Mouse (Mus musculus): ENCODE results near the gene Marc2. TPM values are rescaled to one million over a fixed set of nuclear protein-coding genes. Genes with fewer than 3 reads are reported as not detected.

The Marc2 gene
- polyA plus RNA-seq, 1 experiment, result 56.9 TPM

DNA sequence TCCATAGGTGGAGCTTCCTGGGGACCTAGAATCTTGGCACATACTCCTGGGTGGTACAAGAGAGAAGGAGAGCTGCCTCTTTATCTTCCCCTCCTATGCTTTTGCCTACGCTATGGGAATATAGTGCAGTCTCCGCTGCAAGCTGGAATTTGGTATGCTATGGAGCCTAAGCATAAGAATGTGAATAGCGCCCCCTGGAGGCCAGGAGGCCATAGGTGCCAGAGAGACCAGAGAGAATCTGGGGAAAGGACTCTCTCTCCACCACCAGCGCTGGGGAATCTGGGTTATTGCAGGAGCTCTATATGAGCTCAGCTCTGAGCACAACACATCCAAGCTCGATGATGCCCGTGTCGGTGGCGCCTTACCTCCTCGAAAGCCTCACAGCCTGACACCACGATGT is 14.0 kb downstream of the Marc2 start:
- no peaks in the 10 kb centered on the region for H3K79me2 ChIP-seq (ENCODE audit: control insufficient read depth, insufficient read depth)
- H3K36me3 ChIP-seq (ENCODE audit: control insufficient read depth, insufficient read depth), result peaks cover 17% of the 10 kb centered on the region
- no peak overlapping the region for H3K4me3 ChIP-seq (ENCODE audit: insufficient read depth, poor library complexity, severe bottlenecking)
- H3K79me3 ChIP-seq (ENCODE audit: low read depth), result no peaks in the 10 kb centered on the region
- no peak overlapping the region for H3ac ChIP-seq (ENCODE audit: control insufficient read depth, insufficient read length, low read depth)
- H3K27me3 ChIP-seq (ENCODE audit: control insufficient read depth, insufficient read depth, insufficient read length), result no peaks in the 10 kb centered on the region
- TF ChIP-seq MYOG (IDR thresholded peaks at IDR 0.05; ENCODE audit: control insufficient read depth, extremely low read depth, insufficient read length) (no peak), MYOD1 (IDR thresholded peaks at IDR 0.05; ENCODE audit: control insufficient read depth, insufficient read length, low read depth) (no peak), CTCF (IDR thresholded peaks at IDR 0.05; ENCODE audit: control insufficient read depth, insufficient read depth, insufficient read length) (no peak)

DNA sequence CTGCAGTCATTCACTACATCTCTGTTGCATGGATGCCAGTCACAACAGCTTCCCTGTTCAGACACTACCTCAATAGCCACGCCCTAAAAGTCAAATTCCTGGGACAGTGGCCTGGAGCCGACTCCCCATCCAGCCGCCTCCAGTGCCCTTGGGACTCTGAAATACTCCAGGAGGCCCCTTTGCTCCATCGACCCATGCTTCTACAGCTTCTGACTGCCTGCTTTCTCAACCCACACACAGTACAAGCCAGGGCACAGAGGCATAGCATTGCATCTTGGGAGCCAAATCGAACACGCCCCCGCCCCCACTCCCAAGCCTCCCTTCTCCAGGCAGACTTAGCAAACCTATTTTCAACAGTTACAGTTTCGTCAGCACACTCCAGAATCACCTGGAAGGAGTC is 16.4 kb downstream of the Marc2 start:
- H3K79me2 ChIP-seq (ENCODE audit: control insufficient read depth, insufficient read depth), result no peaks in the 10 kb centered on the region
- H3ac ChIP-seq (ENCODE audit: control insufficient read depth, insufficient read length, low read depth), result no peak overlapping the region
- H3K36me3 ChIP-seq (ENCODE audit: control insufficient read depth, insufficient read depth), result peaks cover 17% of the 10 kb centered on the region
- H3K27me3 ChIP-seq (ENCODE audit: control insufficient read depth, insufficient read depth, insufficient read length), result no peaks in the 10 kb centered on the region
- no peak overlapping the region for H3K4me3 ChIP-seq (ENCODE audit: insufficient read depth, poor library complexity, severe bottlenecking)
- H3K79me3 ChIP-seq (ENCODE audit: low read depth), result no peaks in the 10 kb centered on the region
- TF ChIP-seq CTCF (IDR thresholded peaks at IDR 0.05; ENCODE audit: control insufficient read depth, insufficient read depth, insufficient read length), result no peak
- no peak for TF ChIP-seq FOSL1 (IDR thresholded peaks at IDR 0.05; ENCODE audit: insufficient read depth, low read length, poor library complexity, severe bottlenecking)
- TF ChIP-seq CEBPB (IDR thresholded peaks at IDR 0.05; ENCODE audit: low read depth), result no peak
- TF ChIP-seq MYOG (IDR thresholded peaks at IDR 0.05; ENCODE audit: control insufficient read depth, extremely low read depth, insufficient read length), result no peak
- no peak for TF ChIP-seq MAX (IDR thresholded peaks at IDR 0.05)
- no peak for TF ChIP-seq MYOD1 (IDR thresholded peaks at IDR 0.05; ENCODE audit: control insufficient read depth, insufficient read length, low read depth)
- no peak for TF ChIP-seq USF1 (IDR thresholded peaks at IDR 0.05; ENCODE audit: low read depth)

DNA sequence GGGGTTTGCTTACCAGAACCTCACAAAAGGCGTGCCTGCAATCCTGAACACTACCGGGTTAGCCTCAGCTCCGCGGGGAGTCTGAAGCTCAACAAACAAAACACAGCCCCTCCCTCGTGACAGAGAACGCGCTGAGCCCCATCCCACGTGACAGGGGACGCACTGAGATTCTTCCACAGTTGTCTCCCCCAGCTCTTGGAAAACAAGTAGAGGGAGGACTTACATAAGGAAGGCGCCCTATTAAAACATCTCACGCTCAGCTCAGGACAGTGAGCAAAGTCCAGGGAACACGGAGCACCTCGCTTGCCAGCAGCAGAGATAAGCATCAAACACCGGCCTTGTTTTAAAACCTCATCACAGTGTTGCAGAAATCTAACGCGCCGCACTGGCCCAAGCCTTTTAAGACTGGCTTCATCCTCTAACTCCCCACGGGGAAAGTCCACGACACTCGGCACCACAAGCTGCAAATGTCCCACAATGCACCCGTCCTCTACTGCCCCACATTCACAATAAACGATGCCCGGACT is 19.0 kb downstream of the Marc2 start:
- Histone ChIP-seq H3ac (ENCODE audit: control insufficient read depth, insufficient read length, low read depth) (no peak overlapping the region), H3K79me3 (ENCODE audit: low read depth) (no peaks in the 10 kb centered on the region), H3K27me3 (ENCODE audit: control insufficient read depth, insufficient read depth, insufficient read length) (no peaks in the 10 kb centered on the region), H3K36me3 (ENCODE audit: control insufficient read depth, insufficient read depth) (peaks cover 3% of the 10 kb centered on the region), H3K4me3 (ENCODE audit: insufficient read depth, poor library complexity, severe bottlenecking) (no peak overlapping the region), H3K79me2 (ENCODE audit: control insufficient read depth, insufficient read depth) (no peaks in the 10 kb centered on the region)
- no peak for TF ChIP-seq MYOD1 (IDR thresholded peaks at IDR 0.05; ENCODE audit: control insufficient read depth, insufficient read length, low read depth)
- TF ChIP-seq MAX (IDR thresholded peaks at IDR 0.05), result no peak
- TF ChIP-seq CEBPB (IDR thresholded peaks at IDR 0.05; ENCODE audit: low read depth), result no peak
- no peak for TF ChIP-seq CTCF (IDR thresholded peaks at IDR 0.05; ENCODE audit: control insufficient read depth, insufficient read depth, insufficient read length)
- TF ChIP-seq FOSL1 (IDR thresholded peaks at IDR 0.05; ENCODE audit: insufficient read depth, low read length, poor library complexity, severe bottlenecking), result no peak
- TF ChIP-seq MYOG (IDR thresholded peaks at IDR 0.05; ENCODE audit: control insufficient read depth, extremely low read depth, insufficient read length), result no peak
- TF ChIP-seq USF1 (IDR thresholded peaks at IDR 0.05; ENCODE audit: low read depth), result no peak

DNA sequence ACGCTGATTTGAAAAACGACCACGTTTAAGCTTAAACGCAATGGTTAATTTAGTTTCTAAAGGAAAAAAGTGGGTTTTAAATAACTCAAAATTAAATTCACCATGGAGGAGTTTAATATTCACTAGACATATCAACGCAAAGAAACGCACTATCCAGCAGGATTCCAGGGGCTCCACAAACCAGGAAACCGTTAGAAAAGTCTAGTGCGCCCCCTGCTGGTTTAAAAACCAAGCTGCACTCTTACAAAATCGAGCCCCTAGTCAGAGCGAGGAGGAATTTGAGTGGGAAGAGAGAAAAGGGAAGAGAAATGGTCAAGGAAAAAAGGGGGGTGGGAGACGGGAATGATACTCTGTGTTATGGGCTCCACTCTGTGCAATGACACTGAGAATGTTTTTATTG is 21.2 kb downstream of the Marc2 start:
- Histone ChIP-seq H3ac (ENCODE audit: control insufficient read depth, insufficient read length, low read depth) (no peak overlapping the region), H3K79me3 (ENCODE audit: low read depth) (no peaks in the 10 kb centered on the region), H3K36me3 (ENCODE audit: control insufficient read depth, insufficient read depth) (no peaks in the 10 kb centered on the region), H3K4me3 (ENCODE audit: insufficient read depth, poor library complexity, severe bottlenecking) (no peak overlapping the region), H3K27me3 (ENCODE audit: control insufficient read depth, insufficient read depth, insufficient read length) (no peaks in the 10 kb centered on the region), H3K79me2 (ENCODE audit: control insufficient read depth, insufficient read depth) (no peaks in the 10 kb centered on the region)
- TF ChIP-seq CTCF (IDR thresholded peaks at IDR 0.05; ENCODE audit: control insufficient read depth, insufficient read depth, insufficient read length), result no peak
- TF ChIP-seq MYOD1 (IDR thresholded peaks at IDR 0.05; ENCODE audit: control insufficient read depth, insufficient read length, low read depth), result no peak
- TF ChIP-seq MYOG (IDR thresholded peaks at IDR 0.05; ENCODE audit: control insufficient read depth, extremely low read depth, insufficient read length), result no peak
- no peak for TF ChIP-seq MAX (IDR thresholded peaks at IDR 0.05)
- no peak for TF ChIP-seq FOSL1 (IDR thresholded peaks at IDR 0.05; ENCODE audit: insufficient read depth, low read length, poor library complexity, severe bottlenecking)
- TF ChIP-seq CEBPB (IDR thresholded peaks at IDR 0.05; ENCODE audit: low read depth), result no peak
- no peak for TF ChIP-seq USF1 (IDR thresholded peaks at IDR 0.05; ENCODE audit: low read depth)

DNA sequence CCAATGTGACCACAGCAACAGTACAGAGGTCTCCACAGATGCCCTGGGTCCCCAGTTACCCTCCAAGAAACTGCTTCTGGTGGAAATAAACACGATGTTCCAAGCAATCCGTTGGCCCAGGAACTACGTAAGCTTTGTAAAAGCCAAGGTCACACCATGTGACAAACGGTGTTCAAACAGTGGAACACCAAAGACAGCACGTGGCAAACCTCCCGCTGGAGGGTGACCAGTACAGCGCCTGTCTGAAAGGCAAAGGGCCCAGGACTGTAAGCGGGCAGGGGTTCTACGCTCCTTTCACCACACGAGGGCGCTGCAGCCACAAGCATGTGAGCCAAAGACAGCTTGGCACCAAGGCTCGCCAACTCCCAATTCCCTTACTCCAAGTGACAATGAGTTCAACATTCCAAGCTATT is 21.8 kb downstream of the Marc2 start:
- H3K79me3 ChIP-seq (ENCODE audit: low read depth), result no peaks in the 10 kb centered on the region
- H3K36me3 ChIP-seq (ENCODE audit: control insufficient read depth, insufficient read depth), result no peaks in the 10 kb centered on the region
- no peaks in the 10 kb centered on the region for H3K79me2 ChIP-seq (ENCODE audit: control insufficient read depth, insufficient read depth)
- TF ChIP-seq FOSL1 (IDR thresholded peaks at IDR 0.05; ENCODE audit: insufficient read depth, low read length, poor library complexity, severe bottlenecking) (no peak), MYOG (IDR thresholded peaks at IDR 0.05; ENCODE audit: control insufficient read depth, extremely low read depth, insufficient read length) (no peak), CTCF (IDR thresholded peaks at IDR 0.05; ENCODE audit: control insufficient read depth, insufficient read depth, insufficient read length) (peak; percentile 95), MAX (IDR thresholded peaks at IDR 0.05) (peak; percentile 81), MYOD1 (IDR thresholded peaks at IDR 0.05; ENCODE audit: control insufficient read depth, insufficient read length, low read depth) (no peak), USF1 (IDR thresholded peaks at IDR 0.05; ENCODE audit: low read depth) (peak; percentile 57), CEBPB (IDR thresholded peaks at IDR 0.05; ENCODE audit: low read depth) (no peak)
- no peaks in the 10 kb centered on the region for H3K27me3 ChIP-seq (ENCODE audit: control insufficient read depth, insufficient read depth, insufficient read length)
- H3ac ChIP-seq (ENCODE audit: control insufficient read depth, insufficient read length, low read depth), result no peak overlapping the region
- no peak overlapping the region for H3K4me3 ChIP-seq (ENCODE audit: insufficient read depth, poor library complexity, severe bottlenecking)

DNA sequence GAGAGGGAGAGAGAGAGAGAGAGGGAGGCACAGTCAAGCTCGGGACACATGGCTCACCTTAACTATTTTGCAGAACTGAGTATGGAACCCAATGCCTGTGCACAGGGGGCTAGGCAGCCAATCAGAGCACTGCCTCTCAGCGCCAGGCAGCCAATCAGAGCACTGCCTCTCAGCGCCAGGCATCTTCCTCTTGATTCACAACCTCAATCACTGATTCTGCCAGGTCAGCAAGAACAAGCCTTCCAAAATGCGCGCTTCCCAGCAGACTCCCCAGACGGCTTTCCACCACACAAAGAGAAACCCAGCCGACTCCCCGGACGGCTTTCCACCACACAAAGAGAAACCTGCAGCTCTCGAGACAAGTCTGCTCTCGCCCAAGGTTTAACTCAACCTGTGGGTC is 23.6 kb downstream of the Marc2 start:
- no peak for TF ChIP-seq CEBPB (IDR thresholded peaks at IDR 0.05; ENCODE audit: low read depth)
- TF ChIP-seq MYOD1 (IDR thresholded peaks at IDR 0.05; ENCODE audit: control insufficient read depth, insufficient read length, low read depth), result no peak
- TF ChIP-seq FOSL1 (IDR thresholded peaks at IDR 0.05; ENCODE audit: insufficient read depth, low read length, poor library complexity, severe bottlenecking), result no peak
- TF ChIP-seq CTCF (IDR thresholded peaks at IDR 0.05; ENCODE audit: control insufficient read depth, insufficient read depth, insufficient read length), result no peak
- TF ChIP-seq USF1 (IDR thresholded peaks at IDR 0.05; ENCODE audit: low read depth), result no peak
- TF ChIP-seq MAX (IDR thresholded peaks at IDR 0.05), result no peak
- TF ChIP-seq MYOG (IDR thresholded peaks at IDR 0.05; ENCODE audit: control insufficient read depth, extremely low read depth, insufficient read length), result no peak
- Histone ChIP-seq H3K4me3 (ENCODE audit: insufficient read depth, poor library complexity, severe bottlenecking) (no peak overlapping the region), H3K79me2 (ENCODE audit: control insufficient read depth, insufficient read depth) (no peaks in the 10 kb centered on the region)

More for the DNA sequence above, 23.6 kb downstream of the Marc2 start:
- Histone ChIP-seq H3ac (ENCODE audit: control insufficient read depth, insufficient read length, low read depth) (no peak overlapping the region), H3K36me3 (ENCODE audit: control insufficient read depth, insufficient read depth) (peaks cover 12% of the 10 kb centered on the region), H3K27me3 (ENCODE audit: control insufficient read depth, insufficient read depth, insufficient read length) (no peaks in the 10 kb centered on the region), H3K79me3 (ENCODE audit: low read depth) (no peaks in the 10 kb centered on the region)

Data from C2C12 (cell line).